Mouse (Mus musculus) ES-Bruce4 (cell line): Measurements from ENCODE around the gene Ccdc137.
A peak's percentile ranks its signal among the peaks of the same experiment; 100 is the strongest.

Source experiments
- CTCF ChIP-seq: IDR thresholded peaks from one replicate; pipeline ENCODE4 v1.8.1; 2011; ENCODE audit warnings: low read depth, low read length
- POLR2A ChIP-seq: IDR thresholded peaks from one replicate; pipeline ENCODE4 v1.8.1; 2011; ENCODE audit warnings: low read length; ENCODE audit not compliant: insufficient read depth

- TF ChIP-seq CTCF (peak; percentile 34), POLR2A (no peak)
These were observed 49.0 kb downstream of the Ccdc137 start for GRCm38 (mm10) chr11:120506899-120507298.
